Mouse (Mus musculus) thymus, adult 2 months (tissue): ENCODE measurements around the gene Unc13a.

Experiments used
- CTCF ChIP-seq: fragments of 200-500 bp; IDR thresholded peaks from 2 replicates; pipeline ENCODE4 v1.5.1; 2012; ENCODE audit warnings: mild to moderate bottlenecking, control low read depth, low read length, moderate library complexity, borderline replicate concordance; ENCODE audit not compliant: control insufficient read depth, poor library complexity, insufficient read depth; ENCODE audit errors: extremely low read depth
- POLR2A ChIP-seq: fragments of 200-500 bp; IDR thresholded peaks from 2 replicates; pipeline ENCODE4 v1.6.1; 2012; ENCODE audit warnings: mild to moderate bottlenecking, low read length, control low read depth, moderate library complexity; ENCODE audit not compliant: control insufficient read depth, poor library complexity, insufficient read depth; ENCODE audit errors: extremely low read depth

GRCm38 (mm10) chr8:71702087-71702432 lies 30.5 kb upstream of the Unc13a start:
- TF ChIP-seq CTCF = no peak
- no peak for TF ChIP-seq POLR2A
